Mouse (Mus musculus) bone marrow macrophage, adult 2 months (primary cell): ENCODE data around the gene Ghitm.

Source experiments
- CTCF ChIP-seq: IDR thresholded peaks from 2 replicates; pipeline ENCODE4 v1.5.1; 2012; ENCODE audit warnings: low read depth, mild to moderate bottlenecking, low read length, moderate library complexity
- POLR2A ChIP-seq: IDR thresholded peaks from 2 replicates; pipeline ENCODE4 v1.6.1; 2012; ENCODE audit warnings: mild to moderate bottlenecking, low read depth, low read length, borderline replicate concordance

GRCm38 (mm10) chr14:37113922-37114321 lies 21.1 kb downstream of the Ghitm start, which contains the start of gene 2610528A11Rik:
- TF ChIP-seq POLR2A (no peak), CTCF (no peak)
